Mouse (Mus musculus) heart, postnatal 0 days (tissue): ENCODE data around the gene Olfr1085. TPM values are rescaled to one million over a fixed set of nuclear protein-coding genes. Genes with fewer than 3 reads are reported as not detected.
"Not testable (repeated sequence)": the region's sequence is repeated elsewhere in the genome, so short reads cannot be mapped to it uniquely, and the experiment has no call there.

Experiments
- ATAC-seq: fragments of 200-750 bp; cut with Nextera tagmentation; 2 replicates; pipeline ENCODE4 v1.8.0; 2017; ENCODE audit warnings: low read depth, moderate number of reproducible peaks, moderate library complexity; ENCODE audit not compliant: insufficient read depth
- DNase-seq: peaks from one replicate; pipeline ENCODE4 v3.0.0-alpha.2; 2016; ENCODE audit warnings: low spot score
- H3K27ac ChIP-seq: fragments of 300-500 bp; sonication (generic); 2 replicates; pipeline ENCODE4 v1.5.1; 2014; ENCODE audit warnings: low read depth, mild to moderate bottlenecking
- H3K27me3 ChIP-seq: fragments of 300-500 bp; sonication (generic); 2 replicates; pipeline ENCODE4 v1.6.1; 2014; ENCODE audit warnings: low read length, mixed read lengths; ENCODE audit not compliant: control insufficient read depth, insufficient read depth
- H3K36me3 ChIP-seq: fragments of 300-500 bp; sonication (generic); replicated peaks from 2 replicates; pipeline ENCODE4 v1.6.1; 2014; ENCODE audit warnings: low read length, mixed read lengths; ENCODE audit not compliant: control insufficient read depth, insufficient read depth
- H3K4me1 ChIP-seq: fragments of 300-500 bp; sonication (generic); 2 replicates; pipeline ENCODE4 v1.6.1; 2014; ENCODE audit warnings: antibody characterized with exemption; ENCODE audit not compliant: control insufficient read depth, insufficient read depth
- H3K4me2 ChIP-seq: fragments of 300-500 bp; sonication (generic); 2 replicates; pipeline ENCODE4 v1.6.1; 2014; ENCODE audit warnings: low read depth, mild to moderate bottlenecking, low read length, moderate library complexity
- H3K4me3 ChIP-seq: fragments of 300-500 bp; sonication (generic); 2 replicates; pipeline ENCODE4 v1.5.1; 2014; ENCODE audit warnings: low read depth, low read length
- H3K9ac ChIP-seq: fragments of 300-500 bp; sonication (generic); replicated peaks from 2 replicates; pipeline ENCODE4 v1.6.1; 2014; ENCODE audit warnings: low read depth, low read length, mixed read lengths
- H3K9me3 ChIP-seq: fragments of 300-500 bp; sonication (generic); replicated peaks from 2 replicates; pipeline ENCODE4 v1.6.1; 2016; ENCODE audit warnings: low read length; ENCODE audit not compliant: control insufficient read depth
- CTCF ChIP-seq: IDR thresholded peaks from 2 replicates; pipeline ENCODE4 v1.5.1; 2016; ENCODE audit warnings: antibody characterized with exemption, control low read depth, low read depth
- EP300 ChIP-seq: IDR thresholded peaks from 2 replicates; pipeline ENCODE4 v1.6.1; 2016; ENCODE audit warnings: antibody characterized with exemption, low read depth
- WGBS: fragments of 180-500 bp; shearing (Covaris S2); extraction: QIAGEN DNeasy Blood & Tissue Kit; methylation state at CpG from one replicate; pipeline ENCODE4 v1.1.7; 2014; 5-methylcytosine and 5-hydroxymethylcytosine counted together
- polyA plus RNA-seq: library from polyadenylated mRNA; unstranded; fragments of >200 nt; fragmentation: Nextera tagmentation; extraction: Ambion mirVana; gene quantifications from 2 replicates; pipeline ENCODE4 v1.2.1, GENCODE M21; 2015
- total RNA-seq: library from RNA; depleted of rRNA; stranded (reverse); fragments of >200 nt; gene quantifications from 2 replicates; pipeline ENCODE4 v1.2.3, GENCODE M21; 2014; ENCODE audit warnings: low replicate concordance; rRNA removed

The Olfr1085 gene
- not detected in 2 replicates for total RNA-seq
- polyA plus RNA-seq, result not detected in 2 replicates

DNA sequence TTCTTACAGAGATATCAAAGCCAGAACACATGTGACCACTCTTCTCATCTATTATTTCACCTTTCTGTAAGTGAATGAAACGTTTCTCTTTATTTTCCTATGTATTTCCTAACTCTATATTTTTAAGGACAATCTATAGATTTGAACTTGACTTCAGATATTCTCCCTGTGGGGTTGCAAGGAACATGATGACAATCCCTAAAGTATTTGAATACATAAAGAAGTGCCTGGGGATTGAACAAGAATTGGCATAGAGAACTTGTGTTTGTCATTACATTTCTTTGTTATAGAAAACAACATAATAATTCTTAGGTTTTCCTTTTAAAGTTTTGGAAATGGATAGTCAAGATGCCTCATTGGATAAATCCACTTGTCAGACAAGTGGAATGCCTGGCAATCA, at the start of gene Olfr1085:
Gene Olfr1085 (minus strand): TSS at position 101 of the 400 bp plus-strand sequence.
- no peak for TF ChIP-seq EP300
- H3K36me3 ChIP-seq, result no peaks in the 10 kb centered on the region
- WGBS, result 19% methylated on average over 1 of the region's 1 CpGs
- no peaks in the 10 kb centered on the region for H3K9me3 ChIP-seq
- no peak for ATAC-seq
- no peak within 1 kb of the TSS for H3K4me2 ChIP-seq
- no peak for DNase-seq
- H3K27ac ChIP-seq, result no peak within 1 kb of the TSS
- H3K9ac ChIP-seq, result no peak within 1 kb of the TSS
- no peak within 1 kb of the TSS for H3K4me3 ChIP-seq
- no peaks in the 10 kb centered on the region for H3K27me3 ChIP-seq
- no peaks in the 10 kb centered on the region for H3K4me1 ChIP-seq

DNA sequence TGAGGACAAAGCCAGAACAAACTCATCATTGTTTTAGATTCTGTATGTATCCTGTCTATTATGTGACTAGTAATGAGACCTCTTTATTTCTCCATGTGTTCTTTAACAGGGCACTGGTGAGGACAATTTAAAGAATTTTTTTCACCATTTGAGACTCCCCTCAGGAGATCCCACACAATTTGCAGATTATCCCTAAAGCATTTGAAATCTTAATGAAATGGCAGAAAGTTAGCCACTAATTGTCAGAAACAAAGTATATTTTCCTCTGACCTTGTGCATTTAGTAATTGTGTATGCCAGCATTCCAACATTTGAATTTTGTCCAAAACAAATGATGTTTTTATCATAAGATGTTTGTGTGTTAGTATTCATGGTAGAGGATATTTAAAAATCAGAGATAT, 36.5 kb upstream of the Olfr1085 start, which contains the start of gene Olfr1087:
Gene Olfr1087 (minus strand): TSS at position 101 of the 400 bp plus-strand sequence.
- Histone ChIP-seq H3K36me3 (no peaks in the 10 kb centered on the region), H3K9ac (no peak within 1 kb of the TSS), H3K4me3 (no peak within 1 kb of the TSS), H3K4me2 (no peak within 1 kb of the TSS), H3K4me1 (no peaks in the 10 kb centered on the region), H3K9me3 (no peaks in the 10 kb centered on the region), H3K27ac (no peak within 1 kb of the TSS), H3K27me3 (no peaks in the 10 kb centered on the region)
- DNase-seq (no peak), ATAC-seq (no peak)
- no peak for TF ChIP-seq EP300
- no peak for TF ChIP-seq CTCF

DNA sequence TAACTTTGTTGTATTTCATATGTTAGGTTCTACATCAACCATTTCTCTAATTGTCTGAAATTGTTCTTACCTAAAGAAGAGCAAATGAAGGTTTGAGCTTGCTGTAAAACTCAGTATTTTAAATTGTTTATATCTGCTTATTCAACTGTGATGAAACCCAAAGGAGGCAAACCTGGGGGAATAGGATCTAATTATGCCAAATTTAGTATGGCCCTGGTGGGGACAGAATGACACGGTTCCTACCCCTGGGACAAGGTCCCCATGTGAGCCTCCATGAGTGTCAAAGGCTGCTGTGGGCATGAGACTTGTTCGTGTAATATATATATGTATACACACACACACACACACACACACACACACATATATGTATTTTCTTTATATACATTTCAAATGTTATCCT, 18.2 kb upstream of the Olfr1085 start, which contains the start of gene Olfr1086:
Gene Olfr1086 (minus strand): TSS at position 101 of the 400 bp plus-strand sequence.
- no peak within 1 kb of the TSS for H3K9ac ChIP-seq
- TF ChIP-seq EP300 (no peak), CTCF (no peak)
- H3K4me1 ChIP-seq, result no peaks in the 10 kb centered on the region
- WGBS, result 68% methylated on average over 2 of the region's 2 CpGs
- no peaks in the 10 kb centered on the region for H3K36me3 ChIP-seq
- no peak within 1 kb of the TSS for H3K27ac ChIP-seq
- H3K4me2 ChIP-seq, result no peak within 1 kb of the TSS
- H3K9me3 ChIP-seq, result no peaks in the 10 kb centered on the region
- DNase-seq (no peak), ATAC-seq (no peak)
- no peak within 1 kb of the TSS for H3K4me3 ChIP-seq
- no peaks in the 10 kb centered on the region for H3K27me3 ChIP-seq

DNA sequence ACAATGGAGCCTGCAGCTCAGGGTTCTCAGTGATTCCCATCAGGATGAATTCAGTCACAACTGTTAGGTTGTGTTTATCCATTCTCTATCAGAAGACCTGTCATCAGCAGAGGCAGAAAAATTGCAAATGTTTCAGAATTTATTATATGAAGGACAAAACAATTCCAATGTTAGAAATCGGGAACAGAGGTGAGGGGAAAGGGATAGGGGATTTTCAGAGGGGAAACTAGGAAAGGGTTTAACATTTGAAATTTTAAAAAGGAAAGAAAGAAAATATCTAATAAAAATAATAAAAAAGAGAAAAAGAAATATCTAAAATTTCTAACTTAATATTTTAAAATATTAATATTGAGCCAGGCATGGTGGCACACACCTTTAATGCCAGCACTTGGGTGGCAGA, 22.2 kb downstream of the Olfr1085 start, which contains the start of gene Olfr1084:
Gene Olfr1084 (minus strand): TSS at position 101 of the 400 bp plus-strand sequence.
- 79% methylated on average over 1 of the region's 1 CpGs for WGBS
- not testable (repeated sequence) for ATAC-seq

More for the DNA sequence above, 22.2 kb downstream of the Olfr1085 start, which contains the start of gene Olfr1084:
- not testable (repeated sequence) for H3K9ac ChIP-seq, H3K4me3 ChIP-seq, DNase-seq, H3K27me3 ChIP-seq, H3K4me2 ChIP-seq, H3K4me1 ChIP-seq, H3K27ac ChIP-seq, H3K36me3 ChIP-seq, H3K9me3 ChIP-seq

Other genes starting within 250 kb of the Olfr1085 start
- not detected in 2 replicates for gene Olfr1061, start 248.0 kb downstream of the Olfr1085 start, total RNA-seq
- gene Olfr1061, start 248.0 kb downstream of the Olfr1085 start, polyA plus RNA-seq, result not detected in 2 replicates
- not detected in 2 replicates for gene Olfr1062, start 235.3 kb downstream of the Olfr1085 start, total RNA-seq
- gene Olfr1062, start 235.3 kb downstream of the Olfr1085 start, polyA plus RNA-seq, result not detected in 2 replicates
- gene Olfr1065, start 211.4 kb downstream of the Olfr1085 start, total RNA-seq, result not detected in 2 replicates
- not detected in 2 replicates for gene Olfr1065, start 211.4 kb downstream of the Olfr1085 start, polyA plus RNA-seq
- gene Olfr1066, start 205.8 kb downstream of the Olfr1085 start, total RNA-seq, result not detected in 2 replicates
- gene Olfr1066, start 205.8 kb downstream of the Olfr1085 start, polyA plus RNA-seq, result not detected in 2 replicates
- gene Olfr228, start 174.6 kb downstream of the Olfr1085 start, total RNA-seq, result not detected in 2 replicates
- not detected in 2 replicates for gene Olfr228, start 174.6 kb downstream of the Olfr1085 start, polyA plus RNA-seq
- not detected in 2 replicates for gene Olfr1076, start 153.6 kb downstream of the Olfr1085 start, total RNA-seq
- not detected in 2 replicates for gene Olfr1076, start 153.6 kb downstream of the Olfr1085 start, polyA plus RNA-seq
- not detected in 2 replicates for gene Olfr1079, start 119.5 kb downstream of the Olfr1085 start, total RNA-seq
- gene Olfr1079, start 119.5 kb downstream of the Olfr1085 start, polyA plus RNA-seq, result not detected in 2 replicates
- gene Olfr1080, start 103.8 kb downstream of the Olfr1085 start, total RNA-seq, result not detected in 2 replicates
- gene Olfr1080, start 103.8 kb downstream of the Olfr1085 start, polyA plus RNA-seq, result not detected in 2 replicates
- not detected in 2 replicates for gene Olfr1082, start 63.1 kb downstream of the Olfr1085 start, total RNA-seq
- not detected in 2 replicates for gene Olfr1082, start 63.1 kb downstream of the Olfr1085 start, polyA plus RNA-seq
- gene Olfr1084, start 22.3 kb downstream of the Olfr1085 start, total RNA-seq, result not detected in 2 replicates
- not detected in 2 replicates for gene Olfr1084, start 22.3 kb downstream of the Olfr1085 start, polyA plus RNA-seq
- gene Olfr1086, start 18.1 kb upstream of the Olfr1085 start, total RNA-seq, result not detected in 2 replicates
- gene Olfr1086, start 18.1 kb upstream of the Olfr1085 start, polyA plus RNA-seq, result not detected in 2 replicates
- gene Olfr1087, start 36.4 kb upstream of the Olfr1085 start, total RNA-seq, result not detected in 2 replicates
- gene Olfr1087, start 36.4 kb upstream of the Olfr1085 start, polyA plus RNA-seq, result not detected in 2 replicates
- not detected in 2 replicates for gene Olfr1089, start 71.7 kb upstream of the Olfr1085 start, total RNA-seq
- gene Olfr1089, start 71.7 kb upstream of the Olfr1085 start, polyA plus RNA-seq, result not detected in 2 replicates
- gene Olfr1090, start 97.0 kb upstream of the Olfr1085 start, total RNA-seq, result not detected in 2 replicates
- not detected in 2 replicates for gene Olfr1090, start 97.0 kb upstream of the Olfr1085 start, polyA plus RNA-seq
- not detected in 2 replicates for gene Olfr1093, start 120.5 kb upstream of the Olfr1085 start, total RNA-seq
- not detected in 2 replicates for gene Olfr1093, start 120.5 kb upstream of the Olfr1085 start, polyA plus RNA-seq
- gene Olfr141, start 148.0 kb upstream of the Olfr1085 start, total RNA-seq, result not detected in 2 replicates
- gene Olfr141, start 148.0 kb upstream of the Olfr1085 start, polyA plus RNA-seq, result not detected in 2 replicates
- not detected in 2 replicates for gene Olfr1094, start 162.6 kb upstream of the Olfr1085 start, total RNA-seq
- not detected in 2 replicates for gene Olfr1094, start 162.6 kb upstream of the Olfr1085 start, polyA plus RNA-seq
- not detected in 2 replicates for gene Olfr1095, start 189.7 kb upstream of the Olfr1085 start, total RNA-seq
- not detected in 2 replicates for gene Olfr1095, start 189.7 kb upstream of the Olfr1085 start, polyA plus RNA-seq
- not detected in 2 replicates for gene Gm13723, start 212.8 kb upstream of the Olfr1085 start, total RNA-seq
- not detected in 2 replicates for gene Gm13723, start 212.8 kb upstream of the Olfr1085 start, polyA plus RNA-seq
- not detected in 2 replicates for gene Olfr1097, start 230.2 kb upstream of the Olfr1085 start, total RNA-seq
- not detected in 2 replicates for gene Olfr1097, start 230.2 kb upstream of the Olfr1085 start, polyA plus RNA-seq